Mouse (Mus musculus) neural tube, embryonic 11.5 days (tissue): ENCODE results near the gene Pde4d. TPM values are rescaled to one million over a fixed set of nuclear protein-coding genes. Genes with fewer than 3 reads are reported as not detected.

ENCODE experiments used
- ATAC-seq: fragments of 200-750 bp; cut with Nextera tagmentation; 2 replicates; pipeline ENCODE4 v1.8.0; 2017; ENCODE audit warnings: moderate number of reproducible peaks, mild to moderate bottlenecking, moderate TSS enrichment, moderate library complexity; ENCODE audit not compliant: insufficient read depth, low FRiP score, low TSS enrichment
- DNase-seq: peaks from one replicate; pipeline ENCODE4 v3.0.0-alpha.2; 2015; ENCODE audit warnings: low spot score
- H3K27ac ChIP-seq: fragments of 300-500 bp; sonication (generic); 2 replicates; pipeline ENCODE4 v1.5.1; 2014; ENCODE audit warnings: low read depth, mild to moderate bottlenecking, low read length
- H3K27me3 ChIP-seq: fragments of 300-500 bp; sonication (generic); 2 replicates; pipeline ENCODE4 v1.6.1; 2014; ENCODE audit warnings: mild to moderate bottlenecking, low read length, mixed read lengths; ENCODE audit not compliant: control insufficient read depth, insufficient read depth
- H3K36me3 ChIP-seq: fragments of 300-500 bp; sonication (generic); 2 replicates; pipeline ENCODE4 v1.6.1; 2014; ENCODE audit warnings: mild to moderate bottlenecking, low read length, moderate library complexity, mixed read lengths; ENCODE audit not compliant: control insufficient read depth, insufficient read depth
- H3K4me1 ChIP-seq: fragments of 300-500 bp; sonication (generic); 2 replicates; pipeline ENCODE4 v1.6.1; 2014; ENCODE audit warnings: low read length, mixed read lengths; ENCODE audit not compliant: control insufficient read depth, insufficient read depth
- H3K4me2 ChIP-seq: fragments of 300-500 bp; sonication (generic); 2 replicates; pipeline ENCODE4 v1.6.1; 2014; ENCODE audit warnings: low read depth, mild to moderate bottlenecking, moderate library complexity
- H3K4me3 ChIP-seq: fragments of 300-500 bp; sonication (generic); 2 replicates; pipeline ENCODE4 v1.5.1; 2014; ENCODE audit warnings: low read depth, low read length
- H3K9ac ChIP-seq: fragments of 300-500 bp; sonication (generic); 2 replicates; pipeline ENCODE4 v1.6.1; 2014; ENCODE audit warnings: mild to moderate bottlenecking, low read length
- H3K9me3 ChIP-seq: fragments of 300-500 bp; sonication (generic); 2 replicates; pipeline ENCODE4 v1.6.1; 2016; ENCODE audit warnings: low read length; ENCODE audit not compliant: control insufficient read depth
- WGBS: fragments of 180-500 bp; shearing (Covaris S2); extraction: QIAGEN DNeasy Blood & Tissue Kit; methylation state at CpG from one replicate; pipeline ENCODE4 v1.1.7; 2014; 5-methylcytosine and 5-hydroxymethylcytosine counted together
- polyA plus RNA-seq: library from polyadenylated mRNA; unstranded; fragments of >200 nt; fragmentation: Nextera tagmentation; extraction: Ambion mirVana; gene quantifications from 2 replicates; pipeline ENCODE4 v1.2.1, GENCODE M21; 2014

Gene Pde4d
- polyA plus RNA-seq, 1 experiment from 2014 or later, result 11.1 TPM

DNA sequence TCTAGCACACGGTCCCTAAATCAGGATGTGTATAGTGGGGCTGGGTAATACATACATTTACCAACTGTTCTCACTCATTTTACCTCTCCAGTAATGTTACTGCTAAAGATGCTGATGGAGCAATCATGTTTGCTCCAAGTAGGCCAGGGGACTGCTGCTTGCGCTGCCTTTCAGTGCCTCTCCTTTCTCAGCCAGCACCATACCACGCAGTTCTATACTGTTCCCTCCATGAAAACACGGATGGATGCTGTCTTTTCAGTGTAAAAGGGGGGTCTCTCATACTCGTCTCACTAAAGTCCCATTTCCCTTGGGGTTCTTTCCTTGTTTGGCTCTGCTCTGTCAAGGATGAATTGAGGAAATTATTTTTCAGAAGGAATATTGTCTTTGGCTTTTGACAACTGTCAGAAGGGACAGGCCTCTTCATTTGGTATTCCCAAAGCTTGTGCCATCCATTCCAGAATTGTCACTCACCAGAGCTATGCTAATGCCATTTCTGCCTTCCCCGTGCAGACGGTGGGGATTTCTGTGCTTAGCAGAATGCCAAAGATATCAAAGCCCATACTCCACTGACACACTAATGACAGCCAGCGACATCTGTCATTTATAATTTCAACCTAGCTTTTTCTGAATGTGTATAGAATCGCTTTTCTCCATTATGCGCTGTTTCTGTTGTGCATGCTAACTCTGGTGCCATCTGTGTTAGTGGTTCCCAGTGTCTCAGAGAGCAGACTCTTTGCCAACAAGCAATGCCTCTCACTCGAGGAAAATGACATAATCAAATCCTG is 1099.2 kb downstream of the Pde4d start:
- no peaks in the 10 kb centered on the region for H3K4me1 ChIP-seq
- 84% methylated on average over 11 of the region's 11 CpGs for WGBS
- no peaks in the 10 kb centered on the region for H3K36me3 ChIP-seq
- no peak overlapping the region for H3K4me2 ChIP-seq
- no peaks in the 10 kb centered on the region for H3K9me3 ChIP-seq
- no peak overlapping the region for H3K27ac ChIP-seq
- ATAC-seq (no peak), DNase-seq (no peak)
- no peaks in the 10 kb centered on the region for H3K27me3 ChIP-seq
- H3K4me3 ChIP-seq, result no peak overlapping the region
- H3K9ac ChIP-seq, result no peak overlapping the region

DNA sequence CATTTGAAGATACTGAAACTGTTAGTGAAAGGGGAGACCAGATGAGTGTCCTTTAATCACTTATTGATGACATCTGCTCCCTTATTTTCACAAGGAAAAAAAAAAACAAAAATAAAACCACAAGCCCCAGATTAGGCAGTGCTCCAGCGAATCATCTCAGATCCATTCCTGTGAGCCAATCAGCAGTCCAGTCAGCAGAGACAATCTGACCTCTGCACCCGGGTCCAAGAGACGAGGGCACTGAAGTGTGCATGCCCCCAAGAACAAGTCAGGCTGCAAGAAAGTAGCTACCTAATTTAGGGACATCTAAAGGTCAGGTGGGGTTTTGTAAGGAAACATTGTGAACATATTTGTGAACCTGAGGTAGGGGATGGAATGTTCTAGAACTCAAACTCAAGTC is 1102.1 kb downstream of the Pde4d start:
- H3K9ac ChIP-seq, result no peak overlapping the region
- no peak overlapping the region for H3K4me3 ChIP-seq
- H3K4me2 ChIP-seq, result no peak overlapping the region
- ATAC-seq (no peak), DNase-seq (no peak)
- 70% methylated on average over 3 of the region's 3 CpGs for WGBS
- H3K27me3 ChIP-seq, result no peaks in the 10 kb centered on the region
- no peaks in the 10 kb centered on the region for H3K9me3 ChIP-seq
- no peaks in the 10 kb centered on the region for H3K36me3 ChIP-seq
- H3K27ac ChIP-seq, result no peak overlapping the region
- no peaks in the 10 kb centered on the region for H3K4me1 ChIP-seq

DNA sequence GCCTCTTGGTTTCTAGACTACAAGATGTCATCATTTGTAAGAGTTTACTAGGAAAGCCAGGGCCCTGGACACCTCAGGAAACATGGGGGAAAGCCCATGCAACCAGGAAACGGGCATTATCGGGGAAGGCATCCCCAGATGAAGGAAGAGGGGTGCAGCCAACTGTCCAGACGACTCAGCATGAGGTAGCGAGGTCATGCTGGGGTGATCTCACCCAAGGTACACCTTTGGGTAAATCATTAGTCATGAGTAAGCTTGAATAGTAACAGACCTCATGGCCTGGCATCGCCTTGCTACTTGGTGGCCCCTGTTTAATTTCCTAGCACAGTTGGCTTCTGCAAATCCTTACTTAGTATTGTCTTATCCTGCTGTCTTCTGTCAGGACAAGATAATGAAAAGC is 1105.8 kb downstream of the Pde4d start:
- no peaks in the 10 kb centered on the region for H3K9me3 ChIP-seq
- no peak overlapping the region for H3K9ac ChIP-seq
- H3K27ac ChIP-seq, result no peak overlapping the region
- DNase-seq (no peak), ATAC-seq (no peak)
- no peaks in the 10 kb centered on the region for H3K27me3 ChIP-seq
- no peaks in the 10 kb centered on the region for H3K36me3 ChIP-seq
- H3K4me1 ChIP-seq, result no peaks in the 10 kb centered on the region
- H3K4me2 ChIP-seq, result no peak overlapping the region
- 80% methylated on average over 5 of the region's 5 CpGs for WGBS
- no peak overlapping the region for H3K4me3 ChIP-seq

DNA sequence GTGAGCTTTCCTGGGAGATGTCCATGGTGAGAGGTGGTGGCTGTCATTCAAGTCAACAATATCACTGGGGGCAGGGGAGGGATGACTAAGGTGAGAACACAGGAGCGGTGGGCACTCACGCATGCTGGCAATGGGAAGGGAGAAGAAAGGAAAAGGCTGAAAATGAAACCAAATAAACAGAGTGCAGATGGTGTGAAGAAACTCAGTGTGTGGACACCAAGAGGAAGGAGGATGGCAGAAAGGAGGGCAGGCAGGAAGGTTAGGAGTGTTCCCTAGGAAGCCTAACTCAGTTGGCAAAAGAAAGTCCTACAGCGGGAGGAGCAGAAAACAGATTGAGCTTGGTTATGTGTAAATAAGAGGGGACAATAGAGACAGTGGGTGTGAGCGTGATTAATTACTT is 1107.1 kb downstream of the Pde4d start:
- Histone ChIP-seq H3K9ac (no peak overlapping the region), H3K4me3 (no peak overlapping the region), H3K27me3 (no peaks in the 10 kb centered on the region), H3K4me2 (no peak overlapping the region), H3K9me3 (no peaks in the 10 kb centered on the region), H3K36me3 (no peaks in the 10 kb centered on the region), H3K4me1 (no peaks in the 10 kb centered on the region), H3K27ac (no peak overlapping the region)
- DNase-seq (no peak), ATAC-seq (no peak)
- 93% methylated on average over 4 of the region's 4 CpGs for WGBS

DNA sequence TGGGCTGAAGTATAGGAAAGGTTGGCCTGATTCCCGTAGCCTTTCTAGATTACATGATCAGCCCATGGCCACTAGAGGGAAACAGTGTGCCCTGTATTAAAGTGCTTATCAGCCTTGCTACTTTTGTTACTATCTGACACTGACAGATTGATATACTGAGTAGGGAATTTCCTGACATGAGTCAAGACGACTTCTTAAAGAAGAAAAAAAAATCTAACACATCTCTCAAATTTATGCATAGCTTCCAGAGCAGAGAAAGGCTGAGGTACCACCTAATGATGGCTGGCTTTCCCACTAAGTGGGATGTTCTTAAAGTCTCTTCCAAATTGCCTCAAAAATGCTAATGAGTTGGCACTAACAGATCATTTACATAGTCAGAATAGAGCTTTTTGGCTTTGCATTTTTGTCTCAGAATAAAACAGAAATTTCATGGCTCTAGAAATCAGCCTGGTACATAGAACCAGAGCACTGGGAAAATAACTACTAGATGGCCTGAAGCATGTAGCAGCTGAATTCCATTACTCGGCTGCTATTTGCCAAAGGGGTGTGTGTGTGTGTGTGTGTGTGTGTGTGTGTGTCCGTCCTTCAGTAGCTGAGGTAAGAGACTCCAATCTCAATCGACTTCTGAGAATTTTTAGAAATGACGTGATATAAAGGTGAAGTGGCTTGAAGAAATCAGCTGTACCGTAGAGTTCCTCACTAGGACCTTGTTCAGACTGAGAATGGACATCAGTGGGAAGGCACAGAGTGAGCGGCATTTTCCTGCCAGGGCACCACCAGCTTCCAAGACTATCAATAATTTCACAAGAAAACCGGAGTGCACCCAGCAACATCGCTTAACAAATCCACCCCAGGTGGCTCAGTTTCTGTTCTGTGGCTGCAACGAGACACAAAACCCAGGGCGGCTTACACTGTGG is 1108.9 kb downstream of the Pde4d start:
- no peak overlapping the region for H3K4me2 ChIP-seq
- no peaks in the 10 kb centered on the region for H3K4me1 ChIP-seq
- H3K36me3 ChIP-seq, result no peaks in the 10 kb centered on the region
- H3K4me3 ChIP-seq, result no peak overlapping the region
- DNase-seq, result peak; percentile 25
- WGBS, result 82% methylated on average over 12 of the region's 12 CpGs
- no peak for ATAC-seq
- H3K27me3 ChIP-seq, result no peaks in the 10 kb centered on the region
- no peak overlapping the region for H3K9ac ChIP-seq
- no peaks in the 10 kb centered on the region for H3K9me3 ChIP-seq
- H3K27ac ChIP-seq, result no peak overlapping the region

DNA sequence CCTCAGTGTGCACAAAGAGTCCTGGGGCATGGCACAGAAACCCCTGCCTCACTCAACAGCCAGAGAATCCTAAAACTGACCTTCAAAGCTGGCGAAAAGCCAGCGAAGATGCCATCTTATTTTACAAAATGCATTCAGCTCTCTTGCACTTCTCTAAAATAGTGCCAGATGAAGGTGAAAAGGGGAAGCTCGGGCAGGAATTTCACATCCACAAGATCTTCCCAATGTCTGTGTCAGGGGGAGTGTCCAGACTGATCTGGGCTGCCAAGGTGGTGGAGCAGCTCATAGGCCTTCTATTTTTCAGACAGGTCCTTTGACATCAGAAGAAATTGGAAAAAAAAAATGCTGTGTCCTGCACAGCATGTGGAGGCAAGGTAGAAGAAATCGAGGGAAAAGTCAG is 1110.5 kb downstream of the Pde4d start:
- Histone ChIP-seq H3K9ac (no peak overlapping the region), H3K9me3 (no peaks in the 10 kb centered on the region), H3K4me1 (no peaks in the 10 kb centered on the region), H3K4me3 (no peak overlapping the region), H3K27me3 (no peaks in the 10 kb centered on the region), H3K27ac (no peak overlapping the region), H3K36me3 (no peaks in the 10 kb centered on the region), H3K4me2 (no peak overlapping the region)
- 81% methylated on average over 4 of the region's 4 CpGs for WGBS
- no peak for ATAC-seq
- no peak for DNase-seq

DNA sequence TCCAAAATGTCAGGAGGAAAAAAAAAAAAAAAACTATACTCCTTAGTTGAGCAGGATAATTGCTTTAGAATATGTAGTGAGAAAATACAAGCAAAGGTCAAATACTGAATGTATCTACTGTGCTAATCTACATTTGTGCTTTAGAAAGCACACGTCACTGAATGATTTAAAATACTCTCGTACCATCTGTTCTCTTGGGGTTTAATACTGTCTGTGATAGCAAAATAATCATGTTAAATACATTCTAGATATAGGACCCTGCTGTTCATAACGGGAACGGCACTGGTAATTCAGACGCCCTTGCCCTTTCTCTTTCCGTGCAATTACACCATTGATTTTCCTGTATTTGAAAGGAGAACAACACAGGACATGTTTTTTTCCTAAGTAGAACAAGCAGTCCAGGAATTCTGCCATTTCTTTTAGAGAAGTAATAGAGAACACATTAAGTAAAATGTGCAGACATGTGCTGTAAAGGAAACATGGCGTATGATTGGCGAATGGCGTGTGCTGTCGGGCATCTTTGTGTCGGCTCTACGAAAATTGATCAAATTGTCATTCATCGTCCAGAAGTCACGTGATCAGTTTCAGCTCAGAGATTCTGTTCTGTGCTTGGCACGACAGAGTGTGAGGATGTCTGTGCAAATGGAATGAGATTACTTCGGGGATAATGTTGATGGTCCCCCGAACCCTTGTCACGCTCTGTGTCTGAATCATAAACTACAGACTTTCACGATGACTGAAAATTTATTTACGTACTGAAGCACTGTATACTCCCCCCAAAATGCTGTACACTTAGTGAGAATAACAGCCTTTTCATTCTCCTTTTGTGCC is 1119.1 kb downstream of the Pde4d start:
- 85% methylated on average over 20 of the region's 20 CpGs for WGBS
- DNase-seq (no peak), ATAC-seq (no peak)
- Histone ChIP-seq H3K9me3 (no peaks in the 10 kb centered on the region), H3K4me3 (no peak overlapping the region), H3K4me2 (no peak overlapping the region), H3K9ac (no peak overlapping the region), H3K4me1 (no peaks in the 10 kb centered on the region), H3K36me3 (no peaks in the 10 kb centered on the region), H3K27me3 (no peaks in the 10 kb centered on the region), H3K27ac (0 out of 2 replicates have a peak overlapping the region, but pooled peaks have one; percentile 14)

DNA sequence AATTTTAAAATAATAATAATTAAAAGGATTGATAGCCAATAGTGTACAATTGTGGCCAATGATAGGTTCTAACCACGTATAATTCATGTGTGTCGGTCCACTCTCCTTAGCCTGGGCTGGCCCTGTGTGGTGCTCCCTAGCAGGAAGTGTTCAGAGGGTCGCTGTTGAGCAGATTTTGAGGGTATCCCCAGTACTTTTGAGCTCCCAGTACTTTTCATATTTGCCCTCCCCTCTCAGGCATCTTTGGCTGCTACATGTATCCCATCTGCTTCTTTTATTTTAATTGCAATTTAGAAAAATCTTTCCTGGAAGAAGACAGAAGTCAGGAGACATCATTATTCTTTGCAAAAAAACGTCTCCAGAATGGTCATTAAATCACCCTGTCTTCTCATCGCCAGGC is 1119.7 kb downstream of the Pde4d start:
- WGBS, result 72% methylated on average over 5 of the region's 5 CpGs
- Histone ChIP-seq H3K4me1 (no peaks in the 10 kb centered on the region), H3K27me3 (no peaks in the 10 kb centered on the region), H3K4me2 (no peak overlapping the region), H3K4me3 (no peak overlapping the region), H3K9ac (no peak overlapping the region), H3K36me3 (no peaks in the 10 kb centered on the region), H3K9me3 (no peaks in the 10 kb centered on the region), H3K27ac (0 out of 2 replicates have a peak overlapping the region, but pooled peaks have one; percentile 14)
- no peak for DNase-seq
- ATAC-seq, result no peak
